Mouse (Mus musculus): ENCODE measurements around the gene Prps1. TPM values are rescaled to one million over a fixed set of nuclear protein-coding genes. Genes with fewer than 3 reads are reported as not detected.

Prps1 gene
- polyA plus RNA-seq, 1 experiment from 2014 or later, result 68.8 TPM

DNA sequence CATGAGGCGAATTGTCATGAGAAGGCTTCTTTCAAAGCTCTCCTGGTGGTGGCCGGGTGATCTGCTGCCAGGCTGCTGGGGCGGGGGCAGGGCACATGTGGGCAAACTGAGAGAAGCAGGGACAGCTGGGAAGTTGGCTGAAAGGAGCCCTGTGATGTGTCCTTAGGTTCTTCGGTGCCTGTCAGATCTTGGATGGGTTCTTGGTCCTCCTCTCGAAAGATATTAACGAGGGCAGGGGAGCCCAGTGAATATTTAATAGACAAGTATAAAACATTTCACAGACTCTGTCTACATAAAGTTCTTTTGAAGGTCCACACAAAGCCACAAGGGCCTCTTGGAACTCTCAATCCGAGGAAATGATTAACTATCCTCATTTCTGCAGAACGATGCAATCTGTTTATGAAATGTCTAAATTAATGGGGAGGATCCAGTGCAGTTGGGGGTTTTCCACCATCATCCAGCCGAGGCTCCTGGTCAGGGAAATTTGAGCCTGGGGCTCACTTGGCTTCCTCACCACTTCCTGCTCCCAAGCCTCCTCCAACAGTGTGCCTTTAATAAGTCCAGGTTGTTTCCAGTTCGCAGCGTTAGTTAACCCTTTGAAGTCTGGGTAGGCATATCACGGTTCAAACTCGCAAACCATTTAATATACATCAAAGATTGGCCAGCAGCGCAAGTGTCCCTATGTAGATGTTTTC lies 65.8 kb downstream of the Prps1 start:
- no peak overlapping the region for H3K4me3 ChIP-seq
- H3K9ac ChIP-seq (replicated peaks), result no peak overlapping the region
- peaks cover 6% of the 10 kb centered on the region; the same call in 1 of the 2 replicates for H3K27me3 ChIP-seq
- ATAC-seq (replicated peaks), result no peak
- H3K4me1 ChIP-seq, result peaks cover 4% of the 10 kb centered on the region; the same call in 1 of the 2 replicates
- H3K36me3 ChIP-seq, result no peaks in the 10 kb centered on the region
- H3K9me3 ChIP-seq, result no peaks in the 10 kb centered on the region
- no peak overlapping the region for H3K27ac ChIP-seq (replicated peaks)
- no peak overlapping the region for H3K4me2 ChIP-seq (replicated peaks)
- WGBS, result 66% methylated on average over 14 of the region's 14 CpGs

DNA sequence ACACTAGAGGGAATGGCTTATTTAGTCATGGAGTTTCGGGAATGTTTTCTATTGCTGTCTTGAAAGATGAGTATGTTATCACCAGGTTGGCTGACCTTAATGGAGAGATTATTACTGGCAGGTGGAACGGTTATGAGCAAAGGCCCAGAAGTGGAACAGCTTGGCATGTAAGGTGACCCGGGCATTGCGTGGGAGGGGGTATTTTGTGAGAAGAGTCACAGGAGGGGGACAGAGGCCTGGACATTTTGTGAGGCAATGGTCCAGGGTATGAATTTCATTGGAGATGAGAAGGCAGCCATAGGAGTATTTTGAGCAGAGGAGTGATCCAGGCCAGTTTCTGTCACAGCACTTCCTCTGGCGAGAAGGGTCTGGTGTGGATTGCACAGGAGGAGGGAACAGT lies 67.8 kb downstream of the Prps1 start:
- Histone ChIP-seq H3K4me2 (replicated peaks) (no peak overlapping the region), H3K36me3 (no peaks in the 10 kb centered on the region), H3K4me3 (no peak overlapping the region), H3K27ac (replicated peaks) (no peak overlapping the region), H3K4me1 (peaks cover 4% of the 10 kb centered on the region; the same call in 1 of the 2 replicates), H3K27me3 (peaks cover 2% of the 10 kb centered on the region; the same call in 1 of the 2 replicates), H3K9me3 (no peaks in the 10 kb centered on the region), H3K9ac (replicated peaks) (no peak overlapping the region)
- ATAC-seq (replicated peaks), result no peak
- 91% methylated on average over 5 of the region's 5 CpGs for WGBS

Other genes with a start within 250 kb of the Prps1 start
- 1.3 and 1.4 TPM in 2 replicates for gene Frmpd3, start 114.3 kb upstream of the Prps1 start, polyA plus RNA-seq (2015; fragmentation: Nextera tagmentation; extraction: Ambion mirVana)
- 94.7 and 95.8 TPM in 2 replicates for gene Tsc22d3, start 144.0 kb downstream of the Prps1 start, polyA plus RNA-seq (2015; fragmentation: Nextera tagmentation; extraction: Ambion mirVana)
- gene Mid2, start 208.0 kb downstream of the Prps1 start, polyA plus RNA-seq (2015; fragmentation: Nextera tagmentation; extraction: Ambion mirVana), result 2.6 and 3.0 TPM in 2 replicates

Measured in forebrain, embryonic 15.5 days (tissue).